Mouse (Mus musculus) kidney, adult 8-10 months (tissue): Measurements from ENCODE around the gene Ndufv3.

Experiments used
- DNase-seq, 2 experiments: peaks; one replicate each; pipeline ENCODE4 v3.0.0; 2022

Gene Ndufv3

GRCm38 (mm10) chr17:31519946-31520838 is at the start of gene Ndufv3, which contains the start of gene Wdr4:
Ndufv3 (plus strand) TSS chr17:31520115.
Wdr4 (minus strand) TSS chr17:31519980.
- DNase-seq = peak; percentile 100

- DNase-seq = no peak
Observed at GRCm38 (mm10) chr17:31470766-31471418, 49.0 kb upstream of the Ndufv3 start.

- no peak for DNase-seq
Observed at GRCm38 (mm10) chr17:31474388-31474787, 45.5 kb upstream of the Ndufv3 start.

- no peak for DNase-seq
Observed at GRCm38 (mm10) chr17:31478606-31479005, 41.3 kb upstream of the Ndufv3 start.

GRCm38 (mm10) chr17:31479108-31479844 is 40.6 kb upstream of the Ndufv3 start:
- DNase-seq = no peak

- no peak for DNase-seq
Observed at GRCm38 (mm10) chr17:31486616-31487198, 33.2 kb upstream of the Ndufv3 start.

GRCm38 (mm10) chr17:31487433-31488060 is 32.4 kb upstream of the Ndufv3 start:
- peak in 1 of 2 experiments; percentile 32 for DNase-seq

GRCm38 (mm10) chr17:31491355-31491754 is 28.6 kb upstream of the Ndufv3 start:
- DNase-seq = no peak

- DNase-seq = peak; percentile 62 to 71
Observed at GRCm38 (mm10) chr17:31492416-31492815, 27.5 kb upstream of the Ndufv3 start.

GRCm38 (mm10) chr17:31494989-31495388 is 24.9 kb upstream of the Ndufv3 start:
- DNase-seq = no peak

GRCm38 (mm10) chr17:31497726-31498125 is 22.2 kb upstream of the Ndufv3 start:
- no peak for DNase-seq

GRCm38 (mm10) chr17:31499725-31500124 is 20.2 kb upstream of the Ndufv3 start:
- no peak for DNase-seq

- DNase-seq = no peak
Observed at GRCm38 (mm10) chr17:31500416-31500815, 19.5 kb upstream of the Ndufv3 start.

- no peak for DNase-seq
Observed at GRCm38 (mm10) chr17:31500908-31501307, 19.0 kb upstream of the Ndufv3 start.

- peak in 1 of 2 experiments; percentile 45 for DNase-seq
Observed at GRCm38 (mm10) chr17:31502261-31502927, 17.5 kb upstream of the Ndufv3 start.

GRCm38 (mm10) chr17:31503337-31503736 is 16.6 kb upstream of the Ndufv3 start:
- DNase-seq = no peak

GRCm38 (mm10) chr17:31503936-31504335 is 16.0 kb upstream of the Ndufv3 start:
- DNase-seq = no peak

GRCm38 (mm10) chr17:31505013-31505412 is 14.9 kb upstream of the Ndufv3 start:
- peak; percentile 88 to 90 for DNase-seq

- DNase-seq = peak; percentile 76 to 83
Observed at GRCm38 (mm10) chr17:31506282-31506681, 13.6 kb upstream of the Ndufv3 start.

GRCm38 (mm10) chr17:31510944-31511343 is 9.0 kb upstream of the Ndufv3 start:
- no peak for DNase-seq

- DNase-seq = peak; percentile 78 to 80
Observed at GRCm38 (mm10) chr17:31511792-31512495, 8.0 kb upstream of the Ndufv3 start.
